Mouse (Mus musculus): ENCODE measurements around the gene Glipr2.

GRCm38 (mm10) chr4:43960207-43960606, 3.0 kb downstream of the Glipr2 start:
- TF ChIP-seq POLR2A (IDR thresholded peaks at IDR 0.05; ENCODE audit: low read depth, low read length) (no peak), IRF4 (IDR thresholded peaks at IDR 0.05; ENCODE audit: low read depth, low read length) (no peak)

All from CH12.LX (cell line).